8 mouse cellular contexts compared by ENCODE assay signal in genomic region chrX:104483444-104483808, GRCm38 (mm10). TPM values are rescaled to one million over a fixed set of nuclear protein-coding genes. Genes with fewer than 3 reads are reported as not detected.
A peak's percentile ranks its signal among the peaks of the same experiment; 100 is the strongest.
DNase-seq lines count a peak whose midpoint lies in the region; ATAC-seq lines count a peak whose summit lies in the region.

No protein-coding gene starts in this region.

- 28% methylated on average over 6 of the region's 6 CpGs for WGBS in neural tube, embryonic 11.5 days
- 28% methylated on average over 6 of the region's 6 CpGs for WGBS in forebrain, embryonic 11.5 days

- peak; percentile 24 for DNase-seq in neural tube, embryonic 11.5 days (ENCODE audit: low spot score)
- DNase-seq in neural tube, embryonic 10.5 days (ENCODE audit: extremely low spot score, low spot score) = no peak
- peak; percentile 66 for DNase-seq in brain, adult 2 months (ENCODE audit: low read depth, low spot score)
- peak; percentile 48 for DNase-seq in forebrain, embryonic 11.5 days (ENCODE audit: low spot score)
- DNase-seq in kidney, adult 8-10 months = peak; percentile 20 to 45
- DNase-seq in lung, postnatal 36 days = peak; percentile 10
- peak; percentile 5 for DNase-seq in splenic B cell, adult 2 months (ENCODE audit: low read depth, low spot score)
- DNase-seq in ovary, postnatal 36 days (ENCODE audit: low spot score) = no peak

- peak; percentile 60; the same call in 1 of the 2 replicates for ATAC-seq in neural tube, embryonic 11.5 days (ENCODE audit: insufficient read depth, low FRiP score, low TSS enrichment)
- ATAC-seq in forebrain, embryonic 11.5 days (replicated peaks; ENCODE audit: low FRiP score) = peak; percentile 57; the same call in 1 of the 2 replicates

- peak overlapping the region; percentile 51 for H3K4me2 ChIP-seq in neural tube, embryonic 11.5 days (ENCODE audit: low read depth)
- H3K4me2 ChIP-seq in forebrain, embryonic 11.5 days (ENCODE audit: low read depth, low read length, severe bottlenecking) = peak overlapping the region; percentile 53

- 0 out of 2 replicates have a peak, but pooled peaks cover 2% of the 10 kb centered on the region for H3K27me3 ChIP-seq in neural tube, embryonic 11.5 days (ENCODE audit: control insufficient read depth, insufficient read depth, low read length)
- H3K27me3 ChIP-seq in forebrain, embryonic 11.5 days (ENCODE audit: control insufficient read depth, insufficient read depth, low read length) = peaks cover 9% of the 10 kb centered on the region
- no peaks in the 10 kb centered on the region for H3K27me3 ChIP-seq in splenic B cell, adult 2 months (ENCODE audit: control insufficient read depth, insufficient read depth, low read length, poor library complexity, severe bottlenecking)

- H3K27ac ChIP-seq in neural tube, embryonic 11.5 days (ENCODE audit: low read depth, low read length) = no peak overlapping the region
- no peak overlapping the region; the same call in 1 of the 2 replicates for H3K27ac ChIP-seq in forebrain, embryonic 11.5 days (ENCODE audit: low read depth, low read length)

- H3K9me3 ChIP-seq in neural tube, embryonic 11.5 days (ENCODE audit: control insufficient read depth, low read length) = no peaks in the 10 kb centered on the region
- no peaks in the 10 kb centered on the region for H3K9me3 ChIP-seq in forebrain, embryonic 11.5 days (ENCODE audit: control insufficient read depth, low read length)

- peak overlapping the region; percentile 49 for H3K4me3 ChIP-seq in neural tube, embryonic 11.5 days (ENCODE audit: low read depth, low read length)
- peak overlapping the region; percentile 46 for H3K4me3 ChIP-seq in forebrain, embryonic 11.5 days (ENCODE audit: low read depth, low read length)

- H3K9ac ChIP-seq in neural tube, embryonic 11.5 days (ENCODE audit: low read length) = peak overlapping the region; percentile 50
- peak overlapping the region; percentile 57 for H3K9ac ChIP-seq in forebrain, embryonic 11.5 days (ENCODE audit: low read length)

- H3K36me3 ChIP-seq in neural tube, embryonic 11.5 days (ENCODE audit: control insufficient read depth, insufficient read depth, low read length) = no peaks in the 10 kb centered on the region
- H3K36me3 ChIP-seq in forebrain, embryonic 11.5 days (ENCODE audit: control insufficient read depth, insufficient read depth, low read length) = no peaks in the 10 kb centered on the region
- no peaks in the 10 kb centered on the region for H3K36me3 ChIP-seq in splenic B cell, adult 2 months (ENCODE audit: control insufficient read depth, insufficient read depth, low read length, poor library complexity, severe bottlenecking)

- no peaks in the 10 kb centered on the region for H3K4me1 ChIP-seq in neural tube, embryonic 11.5 days (ENCODE audit: control insufficient read depth, insufficient read depth, low read length)
- no peaks in the 10 kb centered on the region for H3K4me1 ChIP-seq in forebrain, embryonic 11.5 days (replicated peaks; ENCODE audit: control insufficient read depth, insufficient read depth, low read length)

RNA-seq across cellular contexts. Expression of gene Uprt, which starts 0.8 kb away (rescaled TPM):
- polyA plus RNA-seq in neural tube, embryonic 11.5 days (2014; fragmentation: Nextera tagmentation; extraction: Ambion mirVana) = 1.8 TPM in 2 replicates
- 2.1 and 3.0 TPM in 2 replicates for polyA plus RNA-seq in forebrain, embryonic 11.5 days (2014; fragmentation: Nextera tagmentation; extraction: Ambion mirVana)

Comparison
In these comparisons a context has a peak if more than half of its experiments do, and no peak if none do; other contexts are left out.
1. DNase-seq: peak in neural tube, embryonic 11.5 days (single experiment), brain, adult 2 months (single experiment), forebrain, embryonic 11.5 days (single experiment), kidney, adult 8-10 months (2 of 2), lung, postnatal 36 days (single experiment) and splenic B cell, adult 2 months (single experiment); none in neural tube, embryonic 10.5 days (single experiment) and ovary, postnatal 36 days (single experiment).